Mouse (Mus musculus) urinary bladder, postnatal 14 days (tissue): ENCODE results near the gene Ssbp3.
A peak's percentile ranks its signal among the peaks of the same experiment; 100 is the strongest.

Experiments used
- DNase-seq: peaks from one replicate; pipeline ENCODE4 v3.0.0; 2021; ENCODE audit warnings: low spot score

The Ssbp3 gene

DNA sequence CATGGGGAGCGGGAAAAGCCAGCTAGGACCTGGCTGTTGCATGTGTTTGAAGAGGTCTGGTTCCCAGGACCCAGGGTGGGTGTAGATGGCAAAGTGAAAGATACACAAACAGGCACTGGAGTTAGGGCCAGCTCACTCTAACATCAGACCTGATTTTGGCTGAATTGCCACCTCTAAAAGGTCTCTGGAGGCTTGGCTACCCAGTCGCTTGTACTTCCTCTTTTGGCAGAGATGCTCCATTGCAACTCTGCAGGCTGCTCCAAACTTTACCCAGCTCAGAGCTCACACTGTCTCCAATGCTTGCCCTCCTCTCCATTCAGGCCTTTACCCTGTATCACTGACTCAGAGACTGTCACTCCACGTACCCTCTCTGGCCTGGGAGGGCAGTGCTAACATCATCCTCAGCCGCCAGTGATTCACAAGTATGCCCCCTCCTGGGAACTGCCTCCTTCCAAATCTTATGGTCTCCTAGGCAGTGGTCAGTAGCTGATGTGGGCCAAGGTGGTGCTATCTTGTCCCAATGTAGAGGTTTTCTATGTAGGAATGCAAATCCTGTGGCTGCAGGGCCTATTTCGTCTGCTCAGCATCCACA lies 142.6 kb downstream of the Ssbp3 start:
- DNase-seq: no peak

DNA sequence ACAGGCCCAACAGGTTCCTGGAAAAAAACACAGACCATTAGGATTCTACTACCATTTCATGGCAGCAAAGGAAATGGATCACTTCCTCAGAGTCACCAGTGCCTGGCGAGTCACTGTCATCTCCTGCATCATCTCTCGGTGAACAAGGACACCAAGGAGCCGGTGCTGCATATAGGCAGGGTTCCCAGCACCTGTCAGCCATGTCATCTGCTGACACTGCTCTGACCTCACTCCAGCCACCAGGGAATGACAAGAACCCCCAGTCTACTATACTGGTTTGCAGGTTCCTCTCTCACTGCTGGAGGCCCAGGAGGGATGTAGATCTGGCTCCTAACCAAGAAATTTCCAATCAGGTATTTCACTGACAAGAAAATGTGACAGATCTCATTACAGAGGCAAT lies 145.6 kb downstream of the Ssbp3 start:
- DNase-seq: no peak

DNA sequence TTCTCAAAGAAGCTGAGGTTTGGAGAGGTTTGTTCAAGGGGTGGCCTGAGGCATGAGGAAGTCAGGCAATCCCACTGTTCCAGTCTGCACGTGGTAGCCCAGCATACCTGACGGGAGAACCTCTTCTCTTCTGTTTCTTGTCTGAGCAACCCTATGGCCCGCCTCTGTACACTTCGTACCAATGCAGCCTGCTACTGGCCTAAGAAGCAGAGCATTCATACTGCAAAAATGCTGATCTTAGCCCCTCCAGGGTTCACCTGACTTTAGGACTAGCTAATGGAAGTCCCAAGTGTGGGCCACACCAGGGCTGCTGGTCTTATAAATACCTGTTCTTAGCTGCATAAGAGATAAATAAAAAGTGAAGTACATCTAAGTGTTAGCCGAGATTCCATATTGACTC lies 147.8 kb downstream of the Ssbp3 start:
- no peak for DNase-seq

DNA sequence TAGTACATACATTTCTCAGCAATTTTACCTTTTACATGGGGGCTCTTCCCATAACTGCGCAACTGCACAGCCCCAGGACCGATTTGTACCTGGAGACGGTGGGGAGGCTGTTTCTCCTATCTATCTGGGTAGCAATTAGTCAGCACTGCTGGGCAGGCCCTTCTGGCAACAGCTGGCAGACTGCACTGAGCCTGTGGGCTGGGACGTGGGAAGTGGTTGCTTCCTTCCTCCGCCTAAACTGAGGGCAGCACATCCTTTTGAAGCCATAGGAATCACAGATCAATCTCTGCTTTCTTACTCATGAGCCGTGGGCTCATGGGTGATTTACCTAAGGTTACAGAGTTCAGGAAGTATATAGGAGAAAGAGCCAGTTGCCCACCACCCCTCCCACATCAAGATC lies 148.3 kb downstream of the Ssbp3 start:
- DNase-seq: no peak

DNA sequence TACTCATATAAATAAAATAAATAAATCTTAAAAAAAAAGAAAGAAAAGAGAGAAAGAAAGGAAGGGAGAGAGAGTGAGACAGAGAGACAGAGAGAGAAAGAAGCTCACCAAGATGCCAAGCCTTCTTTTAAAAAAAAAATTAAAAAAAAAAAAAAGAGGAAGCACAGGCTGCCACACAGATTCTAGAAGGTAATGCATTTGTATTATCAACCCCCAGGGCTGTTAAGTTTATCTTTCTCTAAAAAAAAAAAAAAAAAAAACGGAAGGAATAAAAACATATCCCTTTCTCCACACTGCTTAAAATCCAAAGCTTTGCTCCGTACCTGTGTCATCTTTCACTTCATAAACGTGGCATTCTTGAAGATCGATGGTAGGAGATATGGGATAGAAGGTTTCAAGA lies 151.1 kb downstream of the Ssbp3 start:
- DNase-seq: no peak

DNA sequence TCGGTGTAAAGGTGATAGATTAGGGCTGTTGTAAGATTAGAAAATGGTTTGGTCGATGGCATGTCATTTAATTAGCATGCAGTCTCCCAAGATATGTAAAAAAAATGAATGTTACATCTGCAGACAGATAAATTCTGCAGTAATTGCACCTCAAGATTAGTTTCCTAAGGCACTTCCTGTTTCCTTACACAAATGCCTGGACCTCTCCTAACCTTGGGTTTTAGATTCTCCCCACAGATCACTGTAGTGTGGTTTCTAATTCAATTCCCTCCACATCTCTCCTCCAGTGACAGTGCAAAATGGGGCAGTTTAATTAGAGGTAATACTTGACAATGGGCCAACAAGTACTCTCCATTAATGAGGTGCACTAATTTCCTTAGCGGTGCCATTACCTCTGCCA lies 152.7 kb downstream of the Ssbp3 start:
- no peak for DNase-seq

DNA sequence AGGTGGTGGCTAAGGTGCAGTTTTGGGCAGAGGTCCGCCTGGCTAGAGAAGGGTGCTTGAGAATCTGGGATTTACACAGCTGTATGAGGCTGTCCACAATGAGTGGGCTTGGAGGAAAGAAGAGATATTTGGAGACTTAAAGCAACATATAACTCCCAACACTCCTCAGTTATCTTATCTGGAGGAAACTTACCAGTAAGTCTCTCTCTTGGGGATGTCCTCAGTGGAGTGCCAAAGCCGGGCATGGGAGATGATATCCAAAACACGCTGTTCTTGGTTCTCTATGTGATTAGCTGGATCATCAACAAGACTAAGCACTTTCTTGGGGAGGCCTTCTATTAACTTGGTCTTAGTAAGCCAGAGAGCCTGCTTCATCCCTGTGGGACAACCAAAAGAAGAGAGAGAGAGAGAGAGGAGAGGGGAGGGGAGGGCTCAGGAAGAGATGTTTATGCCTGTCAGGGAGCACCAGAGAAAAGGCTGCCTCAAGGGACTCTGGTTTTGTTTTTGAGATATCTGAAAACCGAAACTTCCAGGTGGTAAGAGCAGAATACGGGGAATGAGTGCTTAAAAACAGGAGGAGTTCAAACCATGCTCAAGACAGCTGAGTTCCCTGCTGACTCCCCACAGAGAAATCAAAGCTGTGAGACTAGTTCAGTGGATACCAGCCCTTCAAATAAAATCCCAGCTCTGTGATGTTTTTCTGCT lies 154.0 kb downstream of the Ssbp3 start:
- DNase-seq: no peak

DNA sequence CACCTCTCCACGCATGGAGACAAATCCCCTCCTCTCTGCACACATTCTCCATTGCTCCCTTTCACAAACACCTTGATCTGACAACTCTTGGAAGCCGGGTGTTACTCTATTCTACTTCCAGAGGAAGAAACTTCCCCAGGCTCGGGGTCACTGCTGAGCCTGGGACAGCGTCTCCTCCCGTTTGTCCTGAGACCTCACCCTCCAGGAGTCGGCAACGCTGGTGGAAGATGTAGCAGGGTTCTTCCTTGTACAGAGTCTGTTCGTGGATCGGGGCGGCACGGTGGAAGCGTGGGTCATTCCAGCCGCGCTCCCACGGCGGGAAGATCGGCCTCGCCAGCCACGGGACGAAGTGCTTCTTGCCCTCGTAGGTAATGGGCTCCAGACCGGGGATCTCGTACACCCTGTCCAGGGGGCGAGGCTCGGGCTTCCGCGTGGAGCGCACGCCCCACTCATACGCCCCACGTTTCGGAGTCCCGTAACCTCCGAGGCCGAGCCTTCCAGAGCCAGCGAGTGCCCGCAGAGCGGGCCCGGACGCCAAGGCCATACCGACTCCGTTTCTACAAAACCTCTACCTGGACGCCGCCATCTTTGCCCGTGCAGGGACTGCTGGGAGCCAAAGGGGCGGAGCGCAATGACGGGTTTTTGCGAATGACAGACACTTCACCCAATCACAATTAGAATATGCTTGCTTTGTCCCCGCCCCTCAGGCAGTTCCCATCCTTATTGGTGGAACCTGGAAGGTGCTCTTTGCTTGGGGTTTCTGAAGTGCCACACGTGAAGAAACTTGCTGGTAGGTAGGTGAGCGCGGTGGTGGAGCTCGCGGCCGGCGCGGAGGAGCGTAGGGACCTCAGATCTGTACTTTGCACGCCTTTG lies 156.0 kb downstream of the Ssbp3 start, which contains the start of the genes Mrpl37 and Cyb5rl:
Gene Mrpl37, minus strand, starts transcription at position 617 of the 873 bp plus-strand sequence.
Gene Cyb5rl, plus strand, starts transcription at position 737 of the 873 bp plus-strand sequence.
- DNase-seq: peak; percentile 95

DNA sequence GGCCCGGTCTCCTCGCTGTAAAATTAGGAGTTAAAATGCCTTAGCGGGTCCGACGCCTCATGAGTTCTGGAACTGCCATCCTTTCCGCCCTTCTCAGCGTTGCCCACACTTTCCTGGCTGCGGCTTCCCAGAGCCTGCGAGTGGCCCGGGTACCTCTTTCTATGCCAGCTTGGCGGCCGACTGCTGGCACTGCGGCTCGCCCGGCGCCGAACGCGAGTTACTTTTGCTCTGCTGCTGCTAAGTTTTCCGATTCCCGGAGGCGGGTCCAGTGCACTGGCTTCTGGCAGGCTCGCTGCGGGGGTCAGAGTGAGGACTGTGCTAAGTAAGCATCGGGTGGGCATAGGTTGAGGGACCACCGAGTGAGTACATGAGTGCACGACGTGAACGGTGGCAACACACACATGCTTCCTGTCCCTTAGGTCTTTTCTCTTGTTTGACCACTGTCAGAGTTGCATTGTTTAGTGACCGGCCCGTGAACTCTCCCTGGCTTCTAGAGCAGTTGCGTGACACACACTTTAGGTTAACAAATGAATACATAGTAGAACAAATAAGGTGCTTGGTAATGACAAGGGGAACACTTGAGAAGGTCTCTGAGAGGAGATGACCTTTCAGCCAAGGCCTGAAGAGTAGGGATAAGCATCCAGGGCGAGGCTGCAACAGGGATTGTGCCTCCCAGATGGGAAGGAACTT lies 156.8 kb downstream of the Ssbp3 start:
- DNase-seq: peak; percentile 25

DNA sequence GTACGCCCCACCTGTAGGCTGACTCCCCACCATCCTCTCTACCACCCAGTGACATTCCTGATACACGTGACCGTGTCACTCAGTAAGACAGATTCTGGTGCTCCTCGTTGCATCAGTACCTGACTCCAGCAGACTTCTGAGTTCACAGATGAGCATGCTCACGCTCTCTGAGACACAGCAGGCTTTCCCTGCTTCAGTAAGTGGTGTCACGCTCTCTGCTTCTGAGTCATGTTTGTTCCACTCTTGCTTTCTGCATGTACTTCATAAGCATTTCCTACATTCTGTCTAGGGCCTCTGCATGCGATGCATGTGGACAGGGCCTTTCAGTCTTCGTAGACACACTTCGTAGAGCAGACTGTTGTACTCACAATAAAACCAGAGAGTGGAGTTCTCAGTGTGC lies 161.8 kb downstream of the Ssbp3 start:
- DNase-seq: no peak

DNA sequence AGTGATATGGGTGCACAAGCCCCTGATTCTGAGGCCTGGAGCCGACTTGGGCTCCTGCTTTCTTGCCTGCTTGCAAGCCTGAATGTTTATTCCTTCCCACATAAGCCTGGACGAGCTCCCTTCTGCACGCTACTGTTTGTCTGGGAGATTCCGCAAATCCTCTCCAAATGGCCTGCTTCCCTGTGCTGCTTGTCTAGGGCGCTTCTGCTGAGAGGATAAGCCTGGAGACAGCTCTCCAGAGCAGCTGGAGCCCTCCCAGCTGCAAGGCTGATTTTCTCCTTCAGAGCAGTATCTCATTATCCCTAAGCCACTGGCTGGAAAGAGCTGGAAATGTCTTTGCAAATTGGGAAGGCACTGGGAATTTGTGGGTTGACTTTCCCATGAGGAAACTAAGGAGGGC lies 165.0 kb downstream of the Ssbp3 start:
- DNase-seq: peak; percentile 38

DNA sequence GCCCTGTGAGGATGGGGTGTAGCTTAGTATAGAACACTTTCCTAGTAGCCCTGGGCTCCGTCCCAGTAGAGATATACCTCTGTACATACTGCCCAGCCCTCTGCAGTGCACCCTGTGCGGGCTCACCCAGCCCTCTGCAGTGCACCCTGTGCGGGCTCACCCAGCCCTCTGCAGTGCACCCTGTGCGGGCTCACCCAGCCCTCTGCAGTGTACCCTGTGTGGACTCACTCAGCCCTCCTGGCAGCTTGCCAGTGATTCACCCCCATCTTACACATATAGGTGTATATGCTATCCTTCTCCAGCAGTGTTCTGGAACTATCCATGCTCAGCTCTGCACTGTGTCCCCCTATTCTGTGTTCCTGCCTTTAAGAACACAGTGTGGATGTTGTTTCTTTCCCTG lies 168.4 kb downstream of the Ssbp3 start:
- no peak for DNase-seq

DNA sequence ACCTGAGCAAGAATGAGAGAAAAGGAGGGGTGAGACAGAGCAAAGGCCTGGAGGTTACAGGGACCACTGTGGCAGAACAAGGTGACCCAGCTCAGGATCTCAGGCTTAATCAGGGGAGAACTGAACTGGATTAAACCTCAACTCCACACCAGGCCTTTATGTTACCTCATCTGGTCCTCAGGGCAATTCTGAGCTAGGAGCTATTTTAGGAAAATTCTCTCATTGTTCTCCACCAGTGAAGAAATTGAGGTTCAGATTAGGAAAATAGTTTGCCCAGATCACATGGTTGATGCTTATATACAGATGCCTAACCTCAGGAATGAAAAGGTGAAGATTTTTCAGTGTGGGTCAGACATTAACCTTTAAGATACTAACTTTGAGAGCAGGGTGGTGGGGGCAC lies 169.2 kb downstream of the Ssbp3 start:
- DNase-seq: no peak

DNA sequence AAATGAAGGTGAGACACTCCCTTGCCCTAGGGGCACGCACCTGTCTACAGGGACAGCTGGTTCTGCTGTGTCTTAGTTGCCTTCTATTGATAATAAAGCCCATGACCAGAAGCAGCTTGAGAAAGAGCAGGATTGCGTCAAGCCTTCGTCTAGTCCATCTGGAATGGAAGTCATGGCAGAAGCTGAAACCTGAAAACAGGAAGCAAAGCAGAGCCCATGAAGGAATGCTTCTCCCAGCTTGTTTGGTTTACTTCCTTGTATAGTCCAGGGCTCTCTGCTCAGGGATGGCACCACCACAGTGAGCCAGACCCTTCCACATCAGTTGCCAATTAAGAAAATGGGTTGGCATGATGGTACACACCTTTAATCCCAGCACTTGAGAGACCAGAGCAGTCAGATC lies 171.7 kb downstream of the Ssbp3 start:
- DNase-seq: no peak

DNA sequence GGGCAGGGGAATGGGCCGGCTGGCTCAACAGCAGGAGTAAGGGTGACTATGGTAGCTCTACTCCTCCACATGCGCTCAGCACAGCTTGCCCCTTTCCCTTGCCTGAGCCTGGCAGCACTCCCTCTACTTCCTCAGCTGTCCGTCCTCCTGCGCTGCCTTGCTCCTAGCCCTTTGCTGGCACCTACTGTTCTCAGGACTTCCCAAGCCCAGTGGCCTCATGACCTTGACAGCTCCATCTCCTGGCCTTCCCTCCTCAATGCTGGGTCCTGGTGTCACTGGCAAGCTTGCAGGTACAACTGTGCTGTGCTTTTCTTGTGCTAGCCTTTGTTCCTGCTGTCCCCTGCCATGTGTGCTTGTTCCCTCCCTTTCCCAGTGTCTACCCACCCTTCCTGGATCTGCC lies 172.6 kb downstream of the Ssbp3 start:
- DNase-seq: no peak

DNA sequence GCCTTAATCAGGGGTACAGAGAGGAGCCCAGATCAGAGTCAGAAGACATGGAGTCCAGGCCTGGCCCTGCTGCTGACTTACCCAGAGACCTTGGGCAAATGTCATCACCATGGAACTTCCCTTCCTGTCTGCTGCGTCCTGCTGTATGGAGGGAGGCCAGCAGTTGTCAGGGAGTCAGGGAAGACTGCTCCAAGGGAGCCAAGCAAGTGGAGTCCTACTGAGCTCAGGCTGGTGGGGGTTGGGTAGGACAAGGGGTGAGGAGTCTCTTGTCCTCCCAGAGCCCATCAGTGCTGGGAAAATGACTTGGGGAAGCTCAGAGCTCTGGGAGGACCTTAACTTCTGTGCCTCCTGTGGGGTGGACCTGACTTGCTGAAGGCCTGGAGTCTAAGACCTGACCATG lies 173.8 kb downstream of the Ssbp3 start:
- DNase-seq: no peak

DNA sequence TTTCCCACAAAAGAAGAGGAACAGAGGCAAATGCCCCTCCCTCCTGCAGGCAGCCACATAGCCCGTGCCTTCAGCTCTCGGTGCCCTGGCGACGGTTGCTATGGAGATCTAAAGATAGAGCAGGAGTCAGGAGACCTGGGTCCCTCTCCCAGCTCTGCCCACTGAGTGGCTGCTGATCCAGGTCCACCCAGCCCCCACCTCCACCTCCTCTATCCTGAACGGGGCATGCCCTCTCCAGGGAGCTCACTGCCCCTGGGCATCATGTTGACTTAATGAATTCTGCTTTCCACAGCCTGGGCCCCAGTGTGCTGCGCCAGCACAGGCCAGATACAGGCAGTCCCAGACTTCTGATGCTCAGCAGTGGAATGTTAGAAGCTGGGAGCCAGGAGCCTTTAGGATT lies 174.4 kb downstream of the Ssbp3 start:
- no peak for DNase-seq

DNA sequence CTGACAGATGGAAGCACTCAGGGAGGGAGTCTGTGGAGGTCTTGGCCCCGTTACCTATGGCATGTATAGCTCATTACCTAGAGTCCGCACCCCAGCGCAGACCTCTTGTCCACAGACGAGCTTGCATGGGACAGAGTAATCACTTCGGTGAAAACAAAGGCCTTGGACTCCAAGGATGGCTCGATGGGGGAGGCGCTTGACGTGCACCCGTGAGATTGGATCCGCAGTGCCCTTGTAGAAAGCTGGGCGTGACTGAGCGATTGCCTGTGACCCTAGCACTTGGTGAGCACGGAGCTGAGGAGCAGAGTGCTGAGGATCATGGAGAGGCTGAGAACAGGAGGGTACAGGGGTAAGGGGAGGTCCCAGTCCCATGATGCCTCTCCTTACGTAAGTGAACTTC lies 181.2 kb downstream of the Ssbp3 start:
- no peak for DNase-seq

DNA sequence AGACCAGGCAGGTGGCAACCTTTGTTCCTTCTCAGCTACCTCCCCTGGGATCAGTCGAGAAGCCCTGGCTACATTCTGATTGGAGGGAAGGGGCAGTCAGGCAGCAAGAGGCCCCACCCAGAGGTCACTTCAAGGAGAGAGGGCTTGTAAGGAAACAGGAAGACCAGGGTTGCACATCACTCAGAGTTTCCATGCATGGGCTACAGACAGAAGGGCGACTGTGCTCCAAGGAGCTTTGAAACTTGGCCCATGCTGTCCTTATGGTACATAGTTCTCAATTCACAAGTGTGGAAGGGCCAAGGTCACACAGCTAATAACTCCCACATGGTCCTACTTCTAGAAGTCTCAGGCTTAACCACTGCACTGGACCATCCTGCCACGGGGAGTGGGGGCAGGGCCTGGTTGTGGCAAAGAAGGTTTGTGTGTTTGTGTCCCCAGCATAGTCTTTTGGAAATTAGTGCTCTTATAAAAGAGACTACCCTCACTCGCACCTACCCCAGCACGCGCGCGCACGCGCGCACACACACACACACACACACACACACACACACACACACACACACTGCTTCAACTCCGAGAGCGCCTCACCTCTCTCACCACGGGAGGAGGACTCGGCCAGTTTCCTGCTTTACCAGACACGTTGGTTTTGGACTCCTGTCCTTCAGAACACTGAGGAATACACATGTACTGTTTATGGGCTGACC lies 184.1 kb downstream of the Ssbp3 start:
- no peak for DNase-seq

DNA sequence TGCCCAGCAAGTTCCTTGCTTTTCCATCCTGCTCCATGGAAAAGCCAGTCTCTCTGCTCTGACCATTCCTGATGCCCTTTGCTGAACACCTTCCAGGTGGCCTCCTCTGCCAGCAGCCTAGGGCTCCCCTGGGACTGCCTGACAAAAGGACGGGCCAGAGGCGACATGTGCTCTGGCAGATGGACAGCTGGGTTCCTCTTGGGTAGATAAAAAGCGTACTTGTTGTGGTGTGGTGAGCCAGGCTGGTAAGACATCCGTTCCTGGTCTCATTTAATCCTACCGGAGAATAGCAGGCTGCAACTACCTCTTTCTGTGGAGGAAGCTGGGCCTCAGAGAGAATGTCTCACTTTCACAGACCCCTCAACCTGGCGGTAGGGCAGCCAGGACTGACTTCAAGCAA lies 185.5 kb downstream of the Ssbp3 start:
- no peak for DNase-seq

DNA sequence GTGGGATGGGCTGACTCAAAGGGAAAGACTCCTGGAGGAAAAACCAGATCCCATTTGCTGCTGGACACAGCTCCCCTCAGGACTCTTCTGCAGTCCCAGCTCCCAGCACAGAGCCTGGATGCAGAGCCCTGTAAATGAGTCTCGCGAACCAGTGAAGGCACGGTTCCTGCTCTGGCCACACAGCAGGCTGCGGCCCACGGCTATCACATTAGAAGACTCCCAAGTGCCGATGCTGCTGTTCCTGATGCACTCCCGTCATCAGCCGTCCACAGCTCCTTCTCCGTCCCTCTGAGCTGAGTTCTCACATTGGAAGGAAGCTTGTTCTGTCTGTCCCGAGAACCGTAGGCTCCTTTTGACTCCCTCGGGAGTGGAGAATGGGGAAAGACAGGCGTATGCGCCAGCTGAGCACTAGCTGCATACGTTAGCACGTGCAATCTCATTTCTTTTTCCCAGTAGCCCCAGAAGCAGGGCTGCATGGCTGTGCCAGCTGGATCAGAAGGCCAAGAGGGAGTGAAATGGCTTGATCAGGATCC lies 186.4 kb downstream of the Ssbp3 start, which contains the start of gene Cdcp2:
Gene Cdcp2, plus strand, starts transcription at position 51 of the 533 bp plus-strand sequence.
- no peak for DNase-seq
